Mouse (Mus musculus): Measurements from ENCODE around the gene Mdc1. TPM values are rescaled to one million over a fixed set of nuclear protein-coding genes. Genes with fewer than 3 reads are reported as not detected.
"Not testable (repeated sequence)": the region's sequence is repeated elsewhere in the genome, so short reads cannot be mapped to it uniquely, and the experiment has no call there.

Mdc1 gene
- total RNA-seq, 2 experiments from 2014 or later = 12.9 to 13.5 TPM

DNA sequence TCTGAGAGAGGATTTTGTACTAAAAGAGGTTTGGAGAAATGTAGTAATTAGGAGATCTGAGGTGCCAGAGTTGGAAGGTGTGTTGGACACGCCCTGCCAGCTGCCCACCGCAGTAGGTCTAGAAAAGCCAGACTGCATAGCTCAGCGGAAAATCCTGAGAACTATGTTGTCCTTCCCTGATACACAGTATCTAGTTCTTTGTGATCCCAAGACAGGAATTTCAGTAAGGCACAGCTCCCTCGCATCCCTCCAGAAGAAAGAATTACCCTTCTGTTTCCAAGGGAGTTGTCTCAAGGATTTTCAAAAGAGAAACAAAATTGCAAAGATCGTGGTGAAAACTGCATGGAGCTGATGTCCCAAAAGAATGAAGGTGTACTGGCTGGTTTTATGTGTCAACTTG lies 2.7 kb upstream of the Mdc1 start:
- no peak for DNase-seq
- intact Hi-C loops (cut with DNase I) = loop anchor here (10.0 kb wide), 1 partner anchor 136 kb away; the partner anchor contains the start of gene Gnl1

DNA sequence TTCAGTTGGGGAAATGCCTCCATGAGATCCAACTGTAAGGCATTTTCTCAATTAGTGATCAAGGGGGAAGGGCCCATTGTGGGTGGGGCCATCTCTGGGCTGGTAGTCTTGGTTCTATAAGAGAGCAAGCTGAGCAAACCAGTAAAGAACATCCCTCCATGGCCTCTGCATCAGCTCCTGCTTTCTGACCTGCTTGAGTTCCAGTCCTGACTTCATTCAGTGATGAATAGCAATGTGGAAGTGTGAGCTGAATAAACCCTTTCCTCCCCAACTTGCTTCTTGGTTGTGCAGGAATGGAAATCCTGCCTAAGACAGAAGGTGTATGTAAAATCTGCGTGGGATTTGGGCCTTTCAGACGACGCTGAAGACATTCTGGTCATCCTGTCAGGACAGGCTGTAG lies 2.3 kb upstream of the Mdc1 start:
- intact Hi-C loops (cut with DNase I) = loop anchor here (10.0 kb wide), 1 partner anchor 136 kb away; the partner anchor contains the start of gene Gnl1
- not testable (repeated sequence) for DNase-seq

DNA sequence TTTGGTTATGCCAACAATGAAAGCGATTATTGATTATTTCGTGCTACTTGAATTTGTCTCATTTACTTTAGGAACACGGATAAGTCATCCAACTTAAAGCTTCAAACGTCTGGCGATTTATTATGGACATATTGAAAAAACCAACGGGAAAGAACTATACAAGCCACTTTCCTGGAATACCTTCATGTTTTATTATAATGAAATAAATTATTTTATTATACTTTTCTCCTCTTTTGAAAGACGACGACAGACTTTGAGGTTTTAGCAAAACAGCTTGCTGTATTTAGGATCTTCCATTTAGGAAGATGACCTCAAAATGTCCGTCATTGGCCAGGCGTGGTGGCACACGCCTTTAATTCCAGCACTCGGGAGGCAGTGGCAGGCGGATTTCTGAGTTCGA lies 754 bp upstream of the Mdc1 start:
- DNase-seq = no peak
- intact Hi-C loops (cut with DNase I) = no loop called here

DNA sequence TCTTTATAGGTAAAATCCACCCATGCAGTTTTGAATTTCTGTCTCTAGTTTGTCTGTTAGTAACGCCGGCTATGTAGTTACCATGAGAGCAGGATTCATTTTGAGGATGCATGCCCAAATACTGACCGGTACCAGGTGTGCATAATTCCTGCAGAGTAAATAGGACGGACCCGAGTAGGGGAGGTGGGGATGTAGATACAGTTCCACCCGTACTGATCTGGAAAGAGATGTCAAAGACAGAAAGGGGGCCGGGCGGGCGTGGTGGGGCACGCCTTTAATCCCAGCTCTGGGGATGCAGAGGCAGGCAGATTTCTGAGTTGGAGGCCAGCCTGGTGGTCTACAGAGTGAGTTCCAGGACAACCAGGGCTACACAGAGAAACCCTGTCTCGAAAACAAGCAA lies 691 bp downstream of the Mdc1 start:
- no peak for DNase-seq
- intact Hi-C loops (cut with DNase I) = loop anchor here (2.0 kb wide), 1 partner anchor 19 kb away; the partner anchor contains the start of gene Nrm

DNA sequence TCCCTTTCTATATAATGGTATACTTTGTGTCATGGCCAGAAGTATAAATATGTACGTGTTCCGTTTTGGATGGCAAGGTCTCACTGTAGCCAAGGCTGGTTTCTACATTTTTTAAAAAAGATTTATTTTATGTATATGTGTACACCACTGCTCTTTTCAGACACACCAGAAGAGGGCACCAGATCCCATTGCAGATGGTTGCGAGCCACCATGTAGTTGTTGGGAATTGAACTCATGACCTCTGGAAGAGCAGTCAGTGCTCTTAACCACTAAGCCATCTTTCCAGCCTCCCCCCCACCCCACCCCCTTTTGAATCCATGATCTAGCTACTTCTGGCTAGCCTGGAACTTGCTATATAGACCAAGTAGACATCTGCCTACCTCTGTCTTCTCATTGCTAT lies 2.2 kb downstream of the Mdc1 start:
- no peak for DNase-seq
- intact Hi-C loops (cut with DNase I) = loop anchor here (2.0 kb wide), 1 partner anchor 17 kb away; the partner anchor contains the start of gene Nrm

DNA sequence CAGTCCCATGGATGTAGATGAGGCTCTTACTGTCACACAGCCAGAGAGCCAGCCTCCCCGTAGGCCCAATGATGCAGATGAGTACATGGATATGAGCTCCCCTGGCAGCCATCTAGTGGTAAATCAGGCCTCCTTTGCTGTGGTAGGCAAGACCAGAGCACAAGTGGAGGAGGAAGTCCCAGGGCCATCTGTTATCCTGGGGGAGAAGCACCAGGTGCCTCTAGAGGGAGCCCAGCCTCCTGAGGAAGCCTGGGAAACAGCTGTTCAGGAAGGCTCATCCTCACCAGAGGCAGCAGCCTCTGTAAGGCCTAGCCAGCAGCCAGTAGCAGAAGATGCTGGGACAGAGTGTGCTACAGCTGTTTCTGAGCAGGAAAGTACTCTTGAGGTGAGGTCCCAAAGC lies 6.8 kb downstream of the Mdc1 start:
- DNase-seq = no peak

DNA sequence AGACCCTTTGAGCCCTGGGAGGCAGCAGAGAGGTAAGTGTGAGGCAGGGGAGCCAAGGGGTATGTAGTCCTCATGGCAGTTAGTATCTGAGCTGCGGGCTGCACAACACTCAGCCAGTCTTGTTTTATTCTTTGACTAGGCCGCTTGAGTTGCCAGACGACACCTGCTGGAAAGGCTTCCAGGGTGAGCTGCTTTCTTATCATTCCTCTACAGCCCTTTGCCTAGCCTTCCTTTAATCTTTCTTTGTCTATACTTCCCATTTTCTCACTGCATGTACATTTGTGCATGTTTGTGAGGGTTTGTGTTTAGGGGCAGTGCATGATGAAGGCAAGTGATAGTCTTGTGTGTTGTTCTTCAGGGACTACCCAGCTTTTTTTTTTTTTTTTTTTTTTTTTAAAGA lies 9.7 kb downstream of the Mdc1 start:
- intact Hi-C loops (cut with DNase I) = no loop called here
- DNase-seq = no peak

More for the DNA sequence above, 6.8 kb downstream of the Mdc1 start:
- intact Hi-C loops (cut with DNase I) = no loop called here

DNA sequence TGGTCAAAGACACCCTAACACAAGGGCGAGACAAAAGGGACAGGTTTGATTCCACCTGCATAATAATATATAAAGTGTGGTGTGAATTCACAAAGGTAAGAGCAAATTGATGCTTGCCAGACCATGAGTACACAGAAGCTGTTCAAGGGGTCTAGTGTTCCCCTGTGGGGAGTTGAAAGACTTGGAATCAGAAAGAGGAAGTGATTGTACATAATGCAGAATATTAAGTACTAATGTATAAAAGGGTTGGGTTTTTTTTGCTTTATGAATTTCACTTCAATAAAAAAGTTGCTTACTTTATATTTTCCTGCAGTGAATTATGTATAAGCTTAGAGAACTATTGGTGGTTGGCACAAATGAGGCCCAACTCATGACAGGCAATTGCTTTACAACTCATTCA lies 18.1 kb downstream of the Mdc1 start:
- no peak for DNase-seq
- intact Hi-C loops (cut with DNase I) = no loop called here

DNA sequence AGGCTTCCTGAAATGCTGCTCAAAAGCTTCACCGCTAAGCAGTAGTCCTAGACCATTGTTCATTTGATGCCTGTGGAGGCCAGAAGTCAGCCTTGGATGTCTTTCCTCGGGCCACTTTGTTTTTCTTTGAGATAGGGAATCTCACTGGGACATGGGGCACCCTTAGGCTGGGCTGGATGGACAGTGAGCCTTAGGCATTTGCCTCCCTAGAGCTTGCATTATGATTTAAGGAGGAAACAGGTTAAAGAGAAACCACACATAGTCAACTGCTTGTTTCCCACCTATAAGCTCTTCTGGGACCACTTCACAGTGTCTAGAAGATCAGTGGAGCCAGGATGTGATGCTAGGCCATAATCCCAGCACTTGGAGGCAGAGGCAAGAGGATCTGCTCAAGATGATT lies 18.5 kb downstream of the Mdc1 start:
- intact Hi-C loops (cut with DNase I) = loop anchor here (2.0 kb wide), 1 partner anchor 17 kb away; no protein-coding TSS in a partner anchor
- DNase-seq = no peak

DNA sequence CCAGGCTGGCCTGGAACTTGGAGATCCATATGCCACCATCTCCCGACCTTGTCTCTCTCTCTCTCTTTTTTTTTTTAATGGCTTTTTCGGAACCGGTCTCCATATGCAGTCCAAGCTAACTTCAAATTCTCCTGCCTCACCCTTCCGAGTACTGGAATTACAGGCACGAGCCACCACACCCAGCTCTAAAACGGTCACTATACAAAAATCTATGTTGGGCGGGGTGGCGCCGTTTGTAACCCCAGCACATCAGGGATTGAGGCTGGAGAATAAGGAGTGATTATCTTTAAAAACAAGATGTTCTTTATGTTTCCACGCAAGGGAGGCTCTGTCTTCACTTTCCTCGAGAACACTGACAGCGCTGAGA lies 19.5 kb downstream of the Mdc1 start:
- no peak for DNase-seq
- intact Hi-C loops (cut with DNase I) = loop anchor here (2.0 kb wide), 1 partner anchor 18 kb away; no protein-coding TSS in a partner anchor

DNA sequence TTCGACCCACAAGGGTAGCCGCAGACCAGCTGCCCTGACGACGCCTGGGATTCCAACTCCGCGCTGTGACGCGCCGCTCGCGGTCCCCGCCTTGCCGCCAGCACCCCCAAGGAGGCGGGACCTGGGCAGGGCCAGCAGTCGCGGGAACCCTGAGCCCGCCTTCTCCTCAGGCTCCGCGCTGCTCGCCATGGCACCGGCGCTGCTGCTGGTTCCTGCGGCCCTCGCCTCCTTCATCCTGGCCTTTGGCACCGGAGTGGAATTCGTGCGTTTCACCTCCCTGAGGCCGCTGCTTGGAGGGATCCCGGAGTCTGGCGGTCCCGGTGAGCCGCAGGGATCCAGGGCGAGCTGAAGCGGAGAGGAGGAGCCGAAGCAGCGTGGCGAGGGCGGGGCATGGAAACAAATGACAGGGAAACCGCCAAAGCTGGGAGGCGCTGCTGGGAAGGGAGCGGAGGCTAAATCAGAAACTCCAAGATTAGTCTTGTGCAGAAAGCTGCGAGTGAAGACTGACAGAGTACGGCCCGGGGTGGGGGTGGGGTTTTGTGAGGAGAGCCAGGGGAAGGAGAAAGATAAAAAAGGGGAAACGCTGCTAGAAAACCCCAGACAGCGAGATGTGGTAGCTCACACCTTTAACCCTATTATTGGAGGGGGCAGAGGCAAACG lies 20.0 kb downstream of the Mdc1 start, which contains the start of gene Nrm:
TSS of gene Nrm (plus strand) at position 121 of the 660 bp plus-strand sequence.
- intact Hi-C loops (cut with DNase I) = loop anchor here (2.0 kb wide), 1 partner anchor 19 kb away; no protein-coding TSS in a partner anchor
- DNase-seq = peak; percentile 92 to 94

DNA sequence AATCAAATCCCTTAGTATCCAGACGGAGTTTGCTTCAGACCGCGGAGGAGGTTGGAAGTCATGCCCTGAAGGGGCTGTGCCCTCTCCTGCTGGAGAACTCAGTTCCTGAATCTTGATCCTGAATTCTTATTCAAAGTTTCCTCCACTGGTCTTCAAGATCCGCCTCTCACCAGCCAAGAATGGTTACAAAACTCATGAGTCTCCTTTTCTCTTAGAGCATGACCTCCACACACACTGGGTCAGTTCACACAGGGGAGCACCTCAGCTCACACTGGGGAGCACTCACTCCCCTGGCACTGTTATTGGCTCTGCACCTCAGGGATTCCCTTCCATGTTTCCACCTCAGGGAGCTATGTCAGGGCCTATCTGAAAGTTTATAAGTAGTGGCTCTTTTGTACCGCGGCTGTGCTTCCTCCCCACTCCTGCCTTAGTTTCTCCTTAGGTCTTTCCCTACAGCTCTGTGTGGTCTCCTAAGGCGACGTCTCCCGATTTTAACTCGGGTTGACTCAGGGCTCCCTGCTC lies 23.6 kb downstream of the Mdc1 start:
- intact Hi-C loops (cut with DNase I) = no loop called here
- DNase-seq = no peak

DNA sequence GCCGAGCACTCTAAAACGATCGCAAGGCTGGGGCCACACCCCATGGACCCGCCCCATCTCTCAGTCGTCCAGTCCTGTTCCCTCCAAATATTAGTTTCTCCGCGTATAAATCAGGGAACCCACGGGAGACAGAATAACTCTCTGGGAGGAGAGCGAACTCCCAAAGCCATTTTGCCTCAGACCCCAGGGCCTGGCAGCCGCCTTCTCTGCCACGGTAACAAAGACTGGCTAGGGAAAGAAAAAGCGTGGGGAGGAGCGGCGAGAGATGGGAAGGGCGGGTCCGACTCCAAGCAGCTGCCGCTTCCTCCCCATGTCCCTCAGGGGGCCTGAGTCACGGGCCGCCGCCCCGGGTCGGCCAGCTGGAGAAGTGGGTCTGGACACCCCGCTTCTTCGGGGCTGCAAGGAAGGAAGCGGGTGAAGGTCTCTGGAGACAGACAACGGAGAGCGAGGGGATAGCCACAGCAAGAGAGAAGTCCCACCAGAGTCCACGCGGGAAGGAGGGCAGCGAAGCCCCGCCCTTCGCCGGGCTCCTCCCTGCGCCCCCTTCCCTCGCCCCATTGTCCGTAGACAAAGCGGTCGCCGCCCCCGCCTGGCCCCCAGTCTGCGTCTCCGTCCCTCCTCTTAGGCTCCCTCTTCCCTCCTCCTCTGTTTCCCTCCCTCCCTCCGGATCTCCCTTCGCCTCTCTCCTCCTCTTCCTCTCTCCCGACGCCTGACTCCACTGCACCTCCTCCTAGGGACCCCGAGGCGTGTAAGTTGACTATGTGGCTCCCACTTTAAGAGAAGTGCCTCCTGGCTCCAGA lies 24.4 kb downstream of the Mdc1 start, which contains the start of gene Ppp1r18:
TSS of gene Ppp1r18 (plus strand) at position 113 of the 800 bp plus-strand sequence.
- DNase-seq = peak; percentile 82 to 85
- intact Hi-C loops (cut with DNase I) = no loop called here

DNA sequence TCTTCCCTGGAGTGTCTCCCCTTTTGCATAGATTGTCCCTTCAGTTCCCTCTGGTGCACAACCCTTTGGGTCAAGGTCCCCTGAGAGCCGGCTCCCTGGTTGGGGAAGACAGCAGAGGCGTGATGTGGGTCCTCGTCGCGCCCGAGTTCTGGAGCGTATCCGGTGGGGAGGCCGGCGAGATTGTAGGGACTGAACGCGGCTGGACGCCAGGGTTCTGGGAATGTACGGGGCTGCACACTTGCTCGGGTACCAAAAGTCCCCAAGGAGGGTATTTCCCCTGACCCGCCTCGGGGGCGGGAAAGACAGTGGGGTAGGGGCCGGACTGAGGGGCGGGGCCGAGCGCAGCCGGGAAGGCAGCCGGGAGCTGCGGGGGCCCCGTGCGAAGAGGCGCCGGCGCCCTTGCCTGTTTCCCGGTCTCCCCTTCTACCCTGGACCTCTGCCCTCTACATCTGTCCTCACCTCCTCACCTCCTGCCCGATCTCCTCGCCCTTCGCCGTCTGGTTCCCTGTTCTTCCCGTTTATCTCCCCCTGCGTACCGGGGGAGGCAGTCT lies 25.0 kb downstream of the Mdc1 start:
- intact Hi-C loops (cut with DNase I) = no loop called here

DNA sequence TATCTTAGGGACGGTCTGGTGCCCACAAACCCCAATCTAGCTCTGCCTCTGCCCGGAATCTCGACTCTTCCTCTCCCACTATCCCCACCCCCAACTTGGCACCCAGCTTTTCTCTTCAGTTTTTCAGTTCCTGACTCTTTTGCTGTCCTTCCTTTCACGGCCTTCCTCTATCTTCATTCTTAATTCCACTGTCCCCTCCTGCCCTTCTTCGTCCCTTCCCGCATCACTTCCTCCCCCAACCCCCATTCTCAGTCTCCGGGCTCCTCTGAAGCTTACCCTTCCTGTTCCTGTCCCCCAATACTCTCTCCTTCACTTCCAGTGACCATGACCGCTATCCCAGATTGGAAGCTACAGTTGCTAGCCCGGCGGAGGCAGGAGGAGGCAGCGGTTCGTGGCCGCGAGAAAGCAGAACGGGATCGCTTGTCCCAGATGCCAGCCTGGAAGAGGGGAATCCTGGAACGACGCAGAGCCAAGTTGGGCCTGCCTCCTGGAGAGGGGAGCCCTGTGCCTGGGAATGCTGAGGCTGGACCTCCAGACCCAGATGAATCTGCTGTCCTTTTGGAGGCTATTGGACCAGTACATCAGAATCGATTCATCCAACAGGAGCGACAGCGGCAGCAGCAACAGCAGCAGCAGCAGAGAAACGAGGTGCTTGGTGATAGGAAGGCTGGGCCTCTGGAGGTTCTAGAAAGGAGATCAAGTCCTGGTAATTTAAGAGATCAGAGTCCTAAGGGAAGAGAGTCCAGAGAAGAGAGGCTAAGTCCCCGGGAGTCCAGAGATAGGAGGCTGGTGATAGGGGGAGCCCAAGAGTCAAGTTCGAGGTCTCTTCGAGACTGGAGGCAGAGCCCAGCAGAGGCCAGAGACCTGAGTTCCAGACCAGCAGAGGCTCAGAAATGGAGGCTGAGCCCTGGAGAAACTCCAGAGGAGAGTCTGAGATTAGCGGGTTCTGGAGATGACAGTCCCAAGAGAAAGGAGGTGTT lies 25.9 kb downstream of the Mdc1 start:
- intact Hi-C loops (cut with DNase I) = no loop called here
- DNase-seq = peak; percentile 54 to 60

More for the DNA sequence above, 25.0 kb downstream of the Mdc1 start:
- DNase-seq = peak; percentile 83 to 86

DNA sequence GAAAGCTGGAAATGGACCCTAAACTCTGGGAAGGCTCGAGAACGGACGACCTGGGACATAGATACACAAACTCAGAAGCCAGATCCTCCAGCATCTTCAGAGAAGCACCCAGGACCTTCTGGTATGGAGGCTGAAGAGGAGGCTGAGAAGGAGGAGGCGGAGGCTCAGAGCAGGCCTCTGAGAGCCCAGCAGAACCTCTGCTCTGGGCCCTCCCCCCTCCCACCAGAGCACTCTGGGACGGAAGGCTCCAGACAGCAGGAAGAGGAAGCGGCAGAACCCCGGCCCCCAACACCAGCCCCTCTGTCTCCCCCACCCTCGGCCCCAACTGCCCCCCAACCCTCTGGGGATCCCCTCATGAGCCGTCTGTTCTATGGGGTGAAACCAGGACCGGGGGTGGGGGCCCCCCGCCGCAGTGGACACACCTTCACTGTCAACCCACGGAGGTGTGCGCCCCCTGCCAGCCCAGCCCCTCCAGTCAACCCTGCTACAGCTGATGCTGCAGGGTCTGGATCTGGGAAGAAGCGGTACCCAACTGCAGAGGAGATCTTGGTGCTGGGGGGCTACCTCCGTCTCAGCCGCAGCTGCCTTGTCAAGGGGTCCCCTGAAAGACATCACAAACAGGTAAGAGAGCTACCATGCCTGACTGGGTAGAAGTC lies 27.0 kb downstream of the Mdc1 start:
- intact Hi-C loops (cut with DNase I) = no loop called here
- peak; percentile 44 to 50 for DNase-seq

DNA sequence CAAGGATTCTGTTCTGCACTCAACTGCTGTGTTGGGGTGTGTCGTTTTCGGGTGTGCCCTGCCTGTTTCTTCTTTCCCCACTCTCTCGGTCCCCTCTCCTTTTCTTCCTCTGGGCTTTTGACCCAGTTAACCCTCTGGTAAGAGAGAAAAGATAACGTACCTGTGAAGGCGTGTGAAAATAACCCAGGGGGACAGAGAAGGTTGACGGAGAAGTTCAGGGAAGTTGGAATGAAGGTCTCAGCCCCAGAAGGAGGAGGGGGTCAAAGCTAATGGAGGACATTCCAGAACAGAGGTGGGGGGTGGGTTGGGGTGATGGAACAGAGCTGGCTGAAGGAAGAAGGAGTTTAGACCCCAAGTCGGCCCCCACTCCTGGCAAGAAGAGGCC lies 27.6 kb downstream of the Mdc1 start:
- DNase-seq = no peak
- intact Hi-C loops (cut with DNase I) = no loop called here

DNA sequence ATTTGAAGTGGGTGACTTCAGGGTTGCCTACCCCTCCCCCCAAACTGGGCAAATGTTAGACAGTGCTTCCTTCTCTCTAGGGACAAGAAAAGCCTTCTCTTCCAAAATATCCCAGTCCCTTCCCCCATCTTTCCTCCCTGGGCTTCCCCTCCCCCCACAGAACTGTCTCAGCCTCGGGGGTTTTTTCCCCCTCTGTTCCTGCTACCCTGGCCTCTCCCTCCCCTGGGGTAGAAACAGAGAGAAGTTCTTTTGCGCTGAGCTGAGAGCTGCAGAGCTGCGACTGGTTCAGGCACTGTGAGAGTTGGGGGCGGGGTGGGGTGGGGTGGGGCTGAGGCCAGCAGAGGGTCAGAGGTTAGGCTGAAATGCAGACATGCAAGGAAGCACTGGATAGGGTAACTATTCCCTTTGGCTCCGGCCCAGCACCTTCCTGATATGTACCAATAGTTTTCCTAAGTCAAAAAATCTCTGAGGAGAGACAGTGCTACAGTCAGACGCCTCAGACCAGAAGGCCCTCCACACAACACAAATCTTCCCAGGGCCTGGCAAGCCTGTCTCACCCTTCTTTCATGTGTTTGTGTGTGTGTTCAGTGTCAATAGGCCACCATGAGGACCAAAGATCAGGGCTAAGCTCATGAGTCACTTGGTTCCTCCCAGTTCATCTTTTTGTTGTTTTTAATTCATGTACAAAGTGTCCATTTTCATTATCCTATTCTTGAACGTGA lies 28.2 kb downstream of the Mdc1 start:
- intact Hi-C loops (cut with DNase I) = no loop called here
- peak; percentile 60 to 61 for DNase-seq
